Mouse (Mus musculus) liver, embryonic 14.5 days (tissue): Measurements from ENCODE around the gene Rasa2. TPM values are rescaled to one million over a fixed set of nuclear protein-coding genes. Genes with fewer than 3 reads are reported as not detected.
A peak's percentile ranks its signal among the peaks of the same experiment; 100 is the strongest.

ENCODE experiments used
- ATAC-seq: fragments of 200-750 bp; cut with Nextera tagmentation; 2 replicates; pipeline ENCODE4 v1.8.0; 2017; ENCODE audit warnings: moderate number of reproducible peaks, mild to moderate bottlenecking, moderate library complexity; ENCODE audit not compliant: insufficient read depth
- DNase-seq, 3 experiments: peaks; one replicate each; pipeline ENCODE4 v3.0.0-alpha.2; 2012 to 2013; ENCODE audit warnings: low read depth in 3 of 3, low spot score in 3 of 3
- H3K27ac ChIP-seq: fragments of 300-500 bp; sonication (generic); 2 replicates; pipeline ENCODE4 v1.5.1; 2014; ENCODE audit warnings: moderate library complexity, mild to moderate bottlenecking, control low read depth, inconsistent platforms
- H3K27me3 ChIP-seq: fragments of 300-500 bp; sonication (generic); 2 replicates; pipeline ENCODE4 v1.6.1; 2014; ENCODE audit warnings: mild to moderate bottlenecking, low read length, moderate library complexity; ENCODE audit not compliant: control insufficient read depth, insufficient read depth
- H3K36me3 ChIP-seq: fragments of 300-500 bp; sonication (generic); replicated peaks from 2 replicates; pipeline ENCODE4 v1.6.1; 2014; ENCODE audit warnings: low read depth; ENCODE audit not compliant: control insufficient read depth, insufficient read depth
- H3K4me1 ChIP-seq, 2 experiments: fragments of 200-500 bp in 1 of 2; fragments of 300-500 bp in 1 of 2; sonication (generic) in 1 of 2; replicated peaks; 2 replicates each; pipeline ENCODE4 v1.6.1; 2012 to 2014; ENCODE audit warnings: antibody characterized with exemption in 1 of 2, inconsistent platforms in 1 of 2, low read length in 1 of 2; ENCODE audit not compliant: control insufficient read depth in 2 of 2, insufficient read depth in 2 of 2
- H3K4me2 ChIP-seq: fragments of 300-500 bp; sonication (generic); 2 replicates; pipeline ENCODE4 v1.6.1; 2014; ENCODE audit warnings: low read depth, mild to moderate bottlenecking, control low read depth, moderate library complexity
- H3K4me3 ChIP-seq, 2 experiments: fragments of 200-500 bp in 1 of 2; fragments of 300-500 bp in 1 of 2; sonication (generic) in 1 of 2; 2 replicates each; pipeline ENCODE4 v1.5.1; 2012 to 2014; ENCODE audit warnings: low read depth in 2 of 2, low read length in 2 of 2, mild to moderate bottlenecking in 2 of 2, control low read depth in 1 of 2, inconsistent platforms in 1 of 2, moderate library complexity in 1 of 2; ENCODE audit not compliant: insufficient read depth in 1 of 2
- H3K9ac ChIP-seq: fragments of 300-500 bp; sonication (generic); replicated peaks from 2 replicates; pipeline ENCODE4 v1.6.1; 2014; ENCODE audit warnings: mild to moderate bottlenecking, control low read depth, moderate library complexity
- H3K9me3 ChIP-seq: fragments of 300-500 bp; sonication (generic); 2 replicates; pipeline ENCODE4 v1.6.1; 2016; ENCODE audit warnings: low read length, mixed read lengths; ENCODE audit not compliant: control insufficient read depth
- CTCF ChIP-seq: IDR thresholded peaks from 2 replicates; pipeline ENCODE4 v1.5.1; 2016; ENCODE audit warnings: antibody characterized with exemption, low read depth, control low read depth
- EP300 ChIP-seq: IDR thresholded peaks from 2 replicates; pipeline ENCODE4 v1.6.1; 2016; ENCODE audit warnings: antibody characterized with exemption, low read depth
- WGBS: fragments of 180-500 bp; shearing (Covaris S2); extraction: QIAGEN DNeasy Blood & Tissue Kit; methylation state at CpG from one replicate; pipeline ENCODE4 v1.1.7; 2014; ENCODE audit not compliant: insufficient replicate concordance; 5-methylcytosine and 5-hydroxymethylcytosine counted together
- polyA plus RNA-seq, 2 experiments: library from polyadenylated mRNA; depleted of rRNA in 1 of 2; stranded (reverse) in 1 of 2; unstranded in 1 of 2; fragments of >200 nt; fragmentation: Nextera tagmentation in 1 of 2; extraction: Ambion mirVana in 1 of 2; gene quantifications; 2 replicates each; pipeline versions ENCODE4 v1.2.1 to v1.2.3; 2012 to 2014

Rasa2 gene
- polyA plus RNA-seq, 2 experiments: 0.84 to 2.3 TPM

GRCm38 (mm10) chr9:96554095-96554494, 77.3 kb downstream of the Rasa2 start:
- Histone ChIP-seq H3K4me1 (peaks cover 3 to 6% of the 10 kb centered on the region in 2 experiments; a peak in 3 of 4 replicates), H3K36me3 (no peaks in the 10 kb centered on the region), H3K9ac (no peak overlapping the region), H3K4me3 (no peak overlapping the region), H3K27ac (no peak overlapping the region), H3K9me3 (no peaks in the 10 kb centered on the region), H3K27me3 (no peaks in the 10 kb centered on the region), H3K4me2 (no peak overlapping the region)
- ATAC-seq: no peak
- TF ChIP-seq CTCF (0 out of 2 replicates have a peak, but pooled peaks have one; percentile 26), EP300 (no peak)
- no peak for DNase-seq
- 67% methylated on average over 1 of the region's 1 CpGs for WGBS

GRCm38 (mm10) chr9:96545410-96545809, 86.0 kb downstream of the Rasa2 start:
- ATAC-seq (no peak), DNase-seq (no peak)
- H3K27me3 ChIP-seq: no peaks in the 10 kb centered on the region
- WGBS: 85% methylated on average over 13 of the region's 13 CpGs
- no peaks in the 10 kb centered on the region for H3K36me3 ChIP-seq
- 0 out of 4 replicates have a peak, but pooled peaks cover 0 to 2% of the 10 kb centered on the region in 2 experiments for H3K4me1 ChIP-seq
- TF ChIP-seq CTCF: no peak
- no peak overlapping the region for H3K27ac ChIP-seq
- no peaks in the 10 kb centered on the region for H3K9me3 ChIP-seq
- H3K9ac ChIP-seq: no peak overlapping the region
- H3K4me2 ChIP-seq: no peak overlapping the region
- no peak overlapping the region for H3K4me3 ChIP-seq

GRCm38 (mm10) chr9:96543643-96544640, 87.5 kb downstream of the Rasa2 start:
- Histone ChIP-seq H3K36me3 (no peaks in the 10 kb centered on the region), H3K27me3 (no peaks in the 10 kb centered on the region), H3K4me3 (peak overlapping the region; percentile 7 to 26; a peak in 2 of 4 replicates), H3K4me1 (0 out of 4 replicates have a peak, but pooled peaks cover 0 to 2% of the 10 kb centered on the region in 2 experiments), H3K4me2 (peak overlapping the region; percentile 38), H3K9ac (no peak overlapping the region), H3K27ac (no peak overlapping the region), H3K9me3 (no peaks in the 10 kb centered on the region)
- DNase-seq: peak; percentile 37 to 56 (median 44)
- WGBS: 43% methylated on average over 27 of the region's 27 CpGs
- TF ChIP-seq CTCF: peak; percentile 74
- no peak for TF ChIP-seq EP300
- peak; percentile 86 for ATAC-seq

GRCm38 (mm10) chr9:96538916-96539315, 92.5 kb downstream of the Rasa2 start:
- no peak overlapping the region for H3K27ac ChIP-seq
- no peaks in the 10 kb centered on the region for H3K36me3 ChIP-seq
- ATAC-seq (no peak), DNase-seq (no peak)
- 47% methylated on average over 10 of the region's 10 CpGs for WGBS
- no peak overlapping the region for H3K9ac ChIP-seq
- H3K27me3 ChIP-seq: no peaks in the 10 kb centered on the region
- H3K4me3 ChIP-seq: no peak overlapping the region
- no peak overlapping the region for H3K4me2 ChIP-seq
- TF ChIP-seq EP300 (no peak), CTCF (no peak)
- peaks cover 0 to 10% of the 10 kb centered on the region in 2 experiments; a peak in 2 of 4 replicates for H3K4me1 ChIP-seq
- H3K9me3 ChIP-seq: no peaks in the 10 kb centered on the region

- 82% methylated on average over 6 of the region's 6 CpGs for WGBS
- no peak for TF ChIP-seq EP300
- TF ChIP-seq CTCF: no peak
- ATAC-seq: no peak
- no peaks in the 10 kb centered on the region for H3K9me3 ChIP-seq
- no peaks in the 10 kb centered on the region for H3K27me3 ChIP-seq
- H3K36me3 ChIP-seq: no peaks in the 10 kb centered on the region
- DNase-seq: no peak
- no peak overlapping the region for H3K4me3 ChIP-seq
- H3K4me1 ChIP-seq: peaks cover 0 to 7% of the 10 kb centered on the region in 2 experiments; a peak in 2 of 4 replicates
- H3K4me2 ChIP-seq: no peak overlapping the region; the same call in 1 of the 2 replicates
- no peak overlapping the region for H3K27ac ChIP-seq
- no peak overlapping the region for H3K9ac ChIP-seq
These were observed 93.8 kb downstream of the Rasa2 start for GRCm38 (mm10) chr9:96537615-96537919.
